Mouse (Mus musculus): ENCODE measurements around the gene Fgd1. TPM values are rescaled to one million over a fixed set of nuclear protein-coding genes. Genes with fewer than 3 reads are reported as not detected.

Fgd1 gene
- 10 to 100 TPM; 23.7 to 25.6 TPM for total RNA-seq (2021)

DNA sequence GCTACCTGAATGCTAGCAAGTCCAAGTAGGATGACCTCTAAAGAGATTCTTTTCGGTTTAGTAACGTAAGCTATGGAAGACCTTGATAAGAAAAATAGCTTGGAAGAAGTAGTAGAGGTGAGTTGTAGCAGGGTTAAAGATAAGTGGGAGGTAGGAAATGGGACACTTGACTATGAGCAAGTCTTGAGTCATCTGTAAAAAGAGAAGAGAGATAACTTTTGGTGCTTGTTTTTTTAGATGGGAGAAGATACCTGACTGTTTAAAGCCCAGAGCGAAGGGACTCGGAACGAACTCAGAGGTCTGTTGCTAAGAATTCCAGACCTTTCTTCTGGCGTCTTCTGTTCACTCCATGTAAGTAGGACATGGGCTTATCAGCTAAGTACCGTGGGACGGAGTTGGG lies at the start of gene Fgd1:
Gene Fgd1 (plus strand): TSS at position 301 of the 400 bp plus-strand sequence.
- no peak for DNase-seq

GRCm38 (mm10) chrX:150996775-150997174 lies 49.2 kb upstream of the Fgd1 start:
- DNase-seq, result no peak

DNA sequence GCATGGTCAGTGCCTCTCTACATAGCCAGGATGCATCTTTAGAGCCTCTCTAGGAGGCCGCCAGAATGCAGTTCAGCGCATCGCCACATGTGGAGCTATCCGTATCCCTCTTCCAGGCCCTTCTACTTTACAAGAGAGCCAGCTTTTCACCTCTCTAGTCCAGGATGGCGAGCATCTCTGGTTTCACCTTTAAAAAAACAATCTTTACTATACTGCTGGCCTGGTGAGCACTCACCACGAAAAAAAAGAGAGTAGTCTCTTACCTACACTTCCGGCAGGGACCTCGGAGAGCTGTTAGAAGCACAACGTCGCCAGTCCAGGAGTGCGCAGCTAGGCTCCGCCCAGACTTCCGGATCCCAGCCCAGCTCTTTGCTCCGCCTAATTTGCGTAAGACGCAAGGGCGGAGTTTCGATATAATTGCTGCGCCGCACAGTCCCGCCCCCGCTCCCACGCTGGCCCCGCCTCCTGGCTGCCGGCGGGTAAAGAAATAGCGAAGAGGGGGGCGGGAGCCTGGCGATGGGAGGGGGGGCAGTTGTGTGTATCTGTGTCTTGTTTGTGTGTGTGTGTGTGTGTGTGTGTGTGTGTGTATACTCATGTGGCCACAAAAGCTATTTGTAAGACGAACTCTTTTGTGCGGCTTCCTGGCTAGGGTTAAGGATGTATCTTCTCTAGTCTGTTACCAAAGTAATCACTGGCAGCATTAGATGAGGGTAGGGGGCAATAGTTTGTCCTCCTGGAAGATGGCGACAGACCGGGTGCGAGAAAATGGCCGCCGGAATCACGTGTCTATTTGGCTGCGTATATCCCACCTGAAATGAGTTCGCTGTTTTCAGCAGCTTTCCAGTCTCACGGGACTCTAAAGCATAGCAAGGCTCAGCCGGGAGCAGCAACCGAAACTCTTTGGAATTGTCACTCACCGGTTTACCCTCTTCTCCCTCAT lies 28.7 kb upstream of the Fgd1 start, which contains the start of gene Gnl3l:
Gene Gnl3l (minus strand): TSS at position 385 of the 940 bp plus-strand sequence.
- peak; percentile 91 for DNase-seq

DNA sequence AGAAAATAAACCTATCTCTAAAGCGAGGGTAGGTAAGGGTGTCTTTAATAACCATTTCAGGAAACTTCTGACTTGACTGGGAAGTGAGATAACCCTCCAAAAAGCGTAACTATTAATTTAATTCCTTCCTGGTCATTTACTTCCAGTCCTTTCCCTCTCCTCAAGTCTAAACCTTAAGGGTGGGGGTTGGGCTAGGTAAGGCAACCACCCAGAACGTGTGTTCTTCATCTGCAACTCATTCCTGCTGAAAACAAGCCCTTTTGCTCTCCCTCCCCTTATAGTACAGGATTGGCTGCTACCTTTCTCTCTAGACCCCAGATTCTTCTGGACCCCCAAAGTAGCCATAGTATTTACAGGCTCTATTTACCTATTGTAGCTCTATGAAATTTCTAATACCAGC lies 28.1 kb upstream of the Fgd1 start:
- DNase-seq, result no peak

DNA sequence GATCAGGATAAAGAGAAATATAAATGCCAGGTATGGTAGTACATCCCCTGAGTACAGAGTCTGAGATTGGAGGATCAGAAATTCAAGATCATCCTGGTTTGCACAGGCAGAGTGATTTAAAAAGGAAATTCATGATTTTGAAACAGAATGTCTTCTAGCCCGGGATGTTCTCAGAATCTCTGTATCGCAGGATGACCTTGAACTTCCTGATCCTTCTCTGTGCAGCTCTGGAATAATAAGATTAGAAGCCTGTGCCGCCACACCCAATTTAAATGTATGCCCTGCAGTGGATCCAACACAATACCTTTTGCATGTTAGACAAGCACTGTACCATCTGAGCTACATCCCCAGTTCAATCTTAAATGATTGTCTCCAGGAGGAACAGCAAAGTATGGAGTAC lies 27.2 kb upstream of the Fgd1 start:
- no peak for DNase-seq

DNA sequence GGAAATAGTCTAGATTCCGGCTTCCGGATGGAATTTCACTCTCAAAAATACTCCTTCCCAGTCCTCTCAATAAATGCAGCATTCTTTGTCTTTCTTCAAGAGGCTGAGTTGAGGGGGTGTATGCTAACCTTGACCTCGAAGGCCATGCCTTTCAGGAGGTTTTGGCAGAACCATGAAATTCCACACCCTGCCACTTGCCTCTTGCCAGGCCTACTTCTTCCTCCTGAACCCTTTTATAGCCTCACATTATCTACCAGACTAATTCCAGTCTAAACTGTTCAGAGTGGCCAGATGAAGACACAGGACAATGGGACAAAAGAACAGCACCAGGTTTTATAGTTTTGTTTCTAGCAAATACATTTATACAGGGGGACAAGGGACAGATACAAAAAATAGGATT lies 14.6 kb upstream of the Fgd1 start:
- no peak for DNase-seq

DNA sequence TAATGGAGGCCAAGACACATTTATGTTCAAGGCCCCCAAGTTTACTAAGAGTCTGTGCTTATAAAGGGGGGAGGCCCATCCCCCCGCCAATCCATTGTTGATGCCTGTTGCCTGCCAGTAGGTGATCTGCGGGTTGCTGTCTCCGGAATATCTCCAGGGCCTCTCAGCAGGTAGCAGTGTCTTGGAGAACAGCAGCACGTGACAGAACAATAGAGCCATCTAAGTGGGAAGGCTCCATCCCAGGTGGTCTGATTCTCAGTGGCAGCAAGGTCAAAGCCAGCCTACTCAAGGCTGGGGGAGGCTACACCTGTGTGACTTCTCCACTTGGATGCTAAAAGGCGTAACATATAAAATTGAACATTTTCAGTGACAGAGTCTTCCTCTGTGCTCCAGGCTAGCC lies 4.7 kb upstream of the Fgd1 start:
- no peak for DNase-seq

DNA sequence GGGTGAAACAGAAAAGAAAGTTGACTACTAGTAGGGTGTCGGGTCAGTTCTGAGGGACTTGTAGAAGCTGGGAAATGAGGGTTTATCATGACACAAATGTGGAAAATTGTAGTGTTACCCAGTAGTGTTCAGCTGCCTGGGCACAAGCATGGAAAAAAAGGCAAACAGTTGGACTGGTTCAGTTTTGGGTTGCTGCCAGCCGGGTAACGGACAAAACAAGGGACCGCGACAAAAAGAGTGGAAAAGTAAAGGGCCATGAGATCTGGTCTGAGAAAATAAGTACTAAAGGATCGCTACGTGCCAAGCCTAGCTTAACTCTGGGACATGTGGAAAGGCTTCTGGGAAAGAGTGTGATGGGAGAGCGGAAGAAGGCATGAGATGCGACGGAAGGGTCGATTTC lies 371 bp downstream of the Fgd1 start:
- no peak for DNase-seq

DNA sequence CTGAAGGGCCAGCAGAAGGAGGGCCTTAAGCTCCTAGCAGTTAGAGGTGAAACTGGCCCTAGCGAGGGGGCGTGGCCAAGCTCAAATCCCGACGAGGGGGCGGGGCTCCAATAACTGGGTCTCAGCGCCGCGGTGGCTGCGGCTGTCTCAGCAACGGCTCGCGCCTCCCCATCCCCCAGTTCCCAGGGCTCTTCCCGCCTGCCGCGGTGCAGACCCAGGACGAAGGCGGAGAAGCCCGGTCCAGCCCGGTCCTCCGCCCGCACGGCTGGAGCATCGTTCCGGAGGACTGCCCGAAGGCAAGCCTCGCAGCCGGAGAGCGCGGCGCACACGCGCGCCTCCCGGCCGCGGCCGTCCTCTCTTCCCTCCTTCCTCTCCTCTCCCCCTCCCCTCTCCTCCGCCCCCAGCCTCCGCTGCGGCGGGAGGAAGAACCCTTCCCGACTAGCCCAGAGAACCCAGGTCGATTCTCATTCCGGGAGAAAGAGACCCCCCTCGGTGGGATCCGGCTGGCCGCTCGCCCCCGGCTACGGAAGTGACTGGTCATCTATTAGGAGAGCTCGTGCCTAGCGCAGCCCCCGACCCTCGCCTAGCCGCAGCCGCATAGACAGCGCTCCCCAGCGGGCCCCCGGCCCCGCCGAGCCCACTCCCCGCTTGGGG lies 954 bp downstream of the Fgd1 start:
- peak; percentile 88 for DNase-seq

- DNase-seq, result peak; percentile 44
These were observed 1.6 kb downstream of the Fgd1 start for GRCm38 (mm10) chrX:151047431-151048058.

- DNase-seq, result no peak
These were observed 3.8 kb downstream of the Fgd1 start for GRCm38 (mm10) chrX:151049661-151050215.

DNA sequence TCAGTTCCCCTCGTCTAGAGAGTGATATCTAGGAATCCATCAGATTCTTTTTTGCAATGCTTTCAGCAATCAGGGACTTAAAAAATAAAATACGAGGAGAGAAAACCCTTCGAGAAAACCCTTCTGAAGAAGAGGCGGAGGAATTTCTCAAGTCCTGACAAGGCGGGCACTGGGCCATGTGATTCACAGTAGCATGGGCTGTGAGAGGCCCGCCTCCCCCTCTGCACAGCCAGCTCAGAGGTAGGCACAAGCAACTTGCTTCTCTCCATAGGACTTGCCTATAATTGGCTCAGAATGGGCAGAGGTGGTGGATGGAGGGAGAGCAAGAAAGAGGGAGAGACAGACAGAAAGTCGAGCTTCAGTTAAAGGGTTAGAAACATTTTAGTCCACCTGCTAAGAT lies 4.4 kb downstream of the Fgd1 start:
- no peak for DNase-seq

GRCm38 (mm10) chrX:151054489-151054888 lies 8.5 kb downstream of the Fgd1 start:
- DNase-seq, result peak; percentile 15

DNA sequence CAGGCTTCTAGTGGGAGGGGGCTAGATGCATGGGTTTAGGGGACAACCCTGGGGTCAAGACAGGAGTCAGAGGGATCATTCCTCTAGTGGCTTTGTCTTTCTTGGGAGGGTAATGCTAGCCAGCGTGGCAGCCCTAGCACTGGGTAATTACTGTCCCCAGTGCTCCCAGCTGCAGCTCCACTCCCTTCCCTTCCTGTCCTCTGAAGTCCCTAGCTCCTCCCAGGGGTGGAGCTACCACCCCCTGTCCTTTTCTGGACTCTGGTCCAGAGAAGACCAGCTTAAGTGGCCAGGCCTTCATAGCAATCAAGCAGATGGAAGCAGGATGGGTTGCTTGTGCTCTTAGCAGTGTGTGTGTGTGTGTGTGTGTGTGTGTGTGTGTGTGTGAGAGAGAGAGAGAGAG lies 9.6 kb downstream of the Fgd1 start:
- peak; percentile 55 for DNase-seq

- DNase-seq, result peak; percentile 23
These were observed 13.4 kb downstream of the Fgd1 start for GRCm38 (mm10) chrX:151059346-151059745.

- no peak for DNase-seq
These were observed 15.8 kb downstream of the Fgd1 start for GRCm38 (mm10) chrX:151061615-151062299.

- no peak for DNase-seq
These were observed 20.2 kb downstream of the Fgd1 start for GRCm38 (mm10) chrX:151066071-151066666.

- no peak for DNase-seq
These were observed 21.9 kb downstream of the Fgd1 start for GRCm38 (mm10) chrX:151067876-151068275.

DNA sequence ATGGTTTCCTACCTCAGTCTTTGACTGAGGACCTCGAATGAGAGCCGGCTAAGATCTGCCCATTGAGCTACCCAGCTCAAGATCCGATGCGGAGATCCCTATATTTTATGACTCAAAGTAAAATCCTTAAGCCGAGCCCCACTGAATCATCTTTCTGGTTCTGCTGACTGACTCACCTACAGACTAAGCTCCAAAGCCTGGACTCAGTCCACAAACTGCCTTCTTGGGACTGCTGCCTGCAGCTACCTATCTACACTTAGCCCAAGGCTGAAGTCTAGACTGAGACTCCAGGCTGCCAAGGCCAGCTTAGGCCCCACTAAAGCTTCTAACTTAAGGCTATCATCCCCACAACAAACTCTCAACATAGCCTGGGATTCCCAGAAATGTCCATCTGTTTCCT lies 30.1 kb downstream of the Fgd1 start:
- no peak for DNase-seq

DNA sequence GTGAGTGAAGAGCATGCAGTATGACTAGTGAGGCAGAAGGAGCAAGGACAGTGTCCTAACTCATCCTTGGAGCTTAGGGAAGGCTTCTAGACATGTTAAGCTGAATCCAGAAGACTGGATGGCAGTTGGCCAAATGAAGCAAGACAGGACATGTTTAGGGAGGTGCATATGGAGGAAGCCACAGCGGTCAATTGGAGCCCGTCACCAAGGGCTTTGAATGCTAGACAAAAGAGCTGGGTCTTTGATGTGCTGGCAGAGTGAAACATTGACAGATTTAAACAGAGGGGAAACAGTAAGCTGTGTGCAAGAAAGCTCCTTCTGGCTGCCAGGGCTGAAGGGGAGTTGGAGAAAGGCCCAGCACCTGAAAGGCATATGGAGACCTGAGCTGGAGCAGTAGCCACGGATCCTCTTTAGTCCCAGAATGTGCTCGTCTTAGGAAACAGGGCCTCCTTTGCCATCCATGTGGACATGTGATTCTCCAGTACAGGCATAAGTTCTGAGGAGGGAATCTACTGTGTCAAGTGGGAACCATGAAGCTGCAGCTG lies 31.1 kb downstream of the Fgd1 start:
- no peak for DNase-seq

DNA sequence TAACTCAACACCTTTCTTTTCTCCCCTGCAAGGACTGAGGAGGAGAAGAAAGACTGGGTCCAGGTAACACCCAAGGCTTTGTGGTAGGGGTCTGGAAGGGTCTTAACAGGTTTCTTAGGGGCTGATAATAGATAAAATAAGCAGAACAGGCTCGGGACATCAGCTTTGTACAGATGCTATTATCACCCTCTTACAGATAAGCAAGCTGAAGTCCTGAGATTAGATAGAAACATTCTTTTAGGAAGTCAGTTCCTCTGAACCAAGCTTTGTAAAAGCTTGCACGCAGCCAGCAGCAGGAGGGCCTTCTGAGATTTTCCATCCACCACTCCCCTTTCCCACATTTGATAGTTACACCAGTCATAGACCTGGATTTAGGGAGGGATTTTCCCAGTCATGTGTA lies 39.6 kb downstream of the Fgd1 start:
- no peak for DNase-seq

- no peak for DNase-seq
These were observed 41.5 kb downstream of the Fgd1 start for GRCm38 (mm10) chrX:151087418-151087817.
